Mouse (Mus musculus): Measurements from ENCODE around the gene Fbxl17. TPM values are rescaled to one million over a fixed set of nuclear protein-coding genes. Genes with fewer than 3 reads are reported as not detected.
A peak's percentile ranks its signal among the peaks of the same experiment; 100 is the strongest.

The Fbxl17 gene
- polyA plus RNA-seq, 1 experiment from 2014 or later = 12.0 TPM

- no peak overlapping the region for H3K27ac ChIP-seq
- H3K4me1 ChIP-seq (replicated peaks) = peaks cover 59% of the 10 kb centered on the region
- H3K27me3 ChIP-seq = no peaks in the 10 kb centered on the region
- peak overlapping the region; percentile 71 for H3K4me2 ChIP-seq
- H3K36me3 ChIP-seq = no peaks in the 10 kb centered on the region
- H3K9me3 ChIP-seq = no peaks in the 10 kb centered on the region
- no peak overlapping the region for H3K9ac ChIP-seq
- WGBS = 89% methylated on average over 6 of the region's 6 CpGs
- peak overlapping the region; percentile 92; the same call in 1 of the 2 replicates for H3K4me3 ChIP-seq
- ATAC-seq (ENCODE audit: low FRiP score) = no peak
Measured at GRCm38 (mm10) chr17:63497206-63497731, 2.5 kb downstream of the Fbxl17 start.

GRCm38 (mm10) chr17:63496153-63496552 lies 3.7 kb downstream of the Fbxl17 start:
- H3K4me2 ChIP-seq = peak overlapping the region; percentile 25
- no peak overlapping the region for H3K27ac ChIP-seq
- H3K4me1 ChIP-seq (replicated peaks) = peaks cover 61% of the 10 kb centered on the region
- peak overlapping the region; percentile 35; the same call in 1 of the 2 replicates for H3K9ac ChIP-seq
- no peaks in the 10 kb centered on the region for H3K36me3 ChIP-seq
- 60% methylated on average over 5 of the region's 5 CpGs for WGBS
- no peak for ATAC-seq (ENCODE audit: low FRiP score)
- H3K4me3 ChIP-seq = no peak overlapping the region
- no peaks in the 10 kb centered on the region for H3K27me3 ChIP-seq
- H3K9me3 ChIP-seq = no peaks in the 10 kb centered on the region

DNA sequence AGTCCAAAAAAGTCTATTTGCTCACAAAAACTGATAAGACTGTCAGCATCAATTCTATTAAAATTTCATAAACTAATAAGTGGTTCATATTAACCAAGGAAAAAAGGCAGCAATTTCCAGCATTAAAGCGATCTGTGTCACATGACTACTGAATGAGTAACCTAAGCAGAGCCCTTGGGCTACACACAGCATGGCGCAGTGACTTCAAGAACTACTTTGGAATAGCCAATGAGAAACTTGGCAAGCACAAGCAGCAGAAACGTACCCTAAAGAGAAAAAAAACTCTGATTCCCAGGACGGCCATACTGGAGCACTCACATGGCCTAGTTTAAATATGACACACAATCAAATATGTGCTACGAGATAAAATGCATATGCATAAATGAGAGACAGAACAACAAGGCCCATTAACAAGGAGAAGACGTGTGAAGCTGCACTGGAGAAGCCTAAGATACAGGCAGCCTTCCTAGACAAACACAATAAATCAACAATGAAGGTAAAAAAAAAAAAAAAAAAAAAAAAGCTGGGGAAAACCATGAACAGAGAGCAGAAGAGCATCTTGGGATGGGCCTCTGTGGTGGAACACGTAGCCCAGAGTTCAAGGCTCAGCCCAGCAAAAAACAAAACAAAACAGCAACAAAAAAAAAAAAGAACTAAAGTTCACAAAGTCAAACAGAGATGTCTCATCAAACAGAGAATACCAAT lies 5.8 kb downstream of the Fbxl17 start:
- 55% methylated on average over 7 of the region's 7 CpGs for WGBS
- peaks cover 55% of the 10 kb centered on the region for H3K4me1 ChIP-seq (replicated peaks)
- H3K4me3 ChIP-seq = no peak overlapping the region
- H3K4me2 ChIP-seq = no peak overlapping the region
- H3K27me3 ChIP-seq = no peaks in the 10 kb centered on the region
- H3K27ac ChIP-seq = no peak overlapping the region
- no peak overlapping the region for H3K9ac ChIP-seq
- peaks cover 7% of the 10 kb centered on the region for H3K36me3 ChIP-seq
- ATAC-seq (ENCODE audit: low FRiP score) = no peak
- H3K9me3 ChIP-seq = no peaks in the 10 kb centered on the region

- H3K4me1 ChIP-seq (replicated peaks) = peaks cover 51% of the 10 kb centered on the region
- no peak overlapping the region for H3K4me3 ChIP-seq
- ATAC-seq (ENCODE audit: low FRiP score) = no peak
- no peak overlapping the region for H3K27ac ChIP-seq
- H3K4me2 ChIP-seq = no peak overlapping the region; the same call in 1 of the 2 replicates
- H3K9ac ChIP-seq = no peak overlapping the region
- H3K9me3 ChIP-seq = no peaks in the 10 kb centered on the region
- H3K27me3 ChIP-seq = no peaks in the 10 kb centered on the region
- H3K36me3 ChIP-seq = peaks cover 12% of the 10 kb centered on the region
- 47% methylated on average over 5 of the region's 5 CpGs for WGBS
Measured at GRCm38 (mm10) chr17:63493274-63493673, 6.5 kb downstream of the Fbxl17 start.

GRCm38 (mm10) chr17:63492665-63493273 lies 7.0 kb downstream of the Fbxl17 start:
- no peak overlapping the region; the same call in 1 of the 2 replicates for H3K4me2 ChIP-seq
- no peaks in the 10 kb centered on the region for H3K9me3 ChIP-seq
- no peaks in the 10 kb centered on the region for H3K27me3 ChIP-seq
- no peak overlapping the region for H3K4me3 ChIP-seq
- H3K9ac ChIP-seq = no peak overlapping the region
- 83% methylated on average over 8 of the region's 8 CpGs for WGBS
- no peak overlapping the region for H3K27ac ChIP-seq
- no peak for ATAC-seq (ENCODE audit: low FRiP score)
- peaks cover 46% of the 10 kb centered on the region for H3K4me1 ChIP-seq (replicated peaks)
- H3K36me3 ChIP-seq = peaks cover 12% of the 10 kb centered on the region

GRCm38 (mm10) chr17:63489525-63489924 lies 10.3 kb downstream of the Fbxl17 start:
- H3K9ac ChIP-seq = no peak overlapping the region
- H3K36me3 ChIP-seq = peaks cover 32% of the 10 kb centered on the region
- H3K27me3 ChIP-seq = no peaks in the 10 kb centered on the region
- 0 out of 2 replicates have a peak, but pooled peaks have one; percentile 36 for ATAC-seq (ENCODE audit: low FRiP score)
- H3K27ac ChIP-seq = no peak overlapping the region
- no peaks in the 10 kb centered on the region for H3K9me3 ChIP-seq
- 83% methylated on average over 4 of the region's 4 CpGs for WGBS
- peaks cover 18% of the 10 kb centered on the region for H3K4me1 ChIP-seq (replicated peaks)
- H3K4me2 ChIP-seq = no peak overlapping the region
- H3K4me3 ChIP-seq = no peak overlapping the region

- Histone ChIP-seq H3K9me3 (no peaks in the 10 kb centered on the region), H3K27ac (no peak overlapping the region), H3K36me3 (peaks cover 9% of the 10 kb centered on the region; the same call in 1 of the 2 replicates), H3K4me1 (replicated peaks) (peaks cover 9% of the 10 kb centered on the region), H3K27me3 (no peaks in the 10 kb centered on the region), H3K4me2 (no peak overlapping the region), H3K4me3 (no peak overlapping the region), H3K9ac (no peak overlapping the region)
- ATAC-seq (ENCODE audit: low FRiP score) = 0 out of 2 replicates have a peak, but pooled peaks have one; percentile 63
- WGBS = 6% methylated on average over 6 of the region's 6 CpGs
Measured at GRCm38 (mm10) chr17:63467866-63468265, 32.0 kb downstream of the Fbxl17 start.

- no peak for ATAC-seq (ENCODE audit: low FRiP score)
- H3K4me3 ChIP-seq = no peak overlapping the region
- no peak overlapping the region for H3K4me2 ChIP-seq
- H3K9me3 ChIP-seq = no peaks in the 10 kb centered on the region
- H3K36me3 ChIP-seq = peaks cover 5% of the 10 kb centered on the region; the same call in 1 of the 2 replicates
- H3K27me3 ChIP-seq = no peaks in the 10 kb centered on the region
- no peak overlapping the region for H3K9ac ChIP-seq
- no peak overlapping the region for H3K27ac ChIP-seq
- H3K4me1 ChIP-seq (replicated peaks) = peaks cover 9% of the 10 kb centered on the region
- 74% methylated on average over 1 of the region's 1 CpGs for WGBS
Measured at GRCm38 (mm10) chr17:63465239-63465638, 34.6 kb downstream of the Fbxl17 start.

GRCm38 (mm10) chr17:63462512-63462911 lies 37.3 kb downstream of the Fbxl17 start:
- 85% methylated on average over 7 of the region's 7 CpGs for WGBS
- Histone ChIP-seq H3K4me3 (no peak overlapping the region), H3K4me1 (replicated peaks) (peaks cover 9% of the 10 kb centered on the region), H3K9ac (no peak overlapping the region), H3K36me3 (no peaks in the 10 kb centered on the region; the same call in 1 of the 2 replicates), H3K9me3 (no peaks in the 10 kb centered on the region), H3K27ac (no peak overlapping the region), H3K27me3 (no peaks in the 10 kb centered on the region), H3K4me2 (no peak overlapping the region)
- no peak for ATAC-seq (ENCODE audit: low FRiP score)

- no peak overlapping the region for H3K4me3 ChIP-seq
- ATAC-seq (ENCODE audit: low FRiP score) = no peak
Measured at GRCm38 (mm10) chr17:63459712-63460495, 39.9 kb downstream of the Fbxl17 start.

DNA sequence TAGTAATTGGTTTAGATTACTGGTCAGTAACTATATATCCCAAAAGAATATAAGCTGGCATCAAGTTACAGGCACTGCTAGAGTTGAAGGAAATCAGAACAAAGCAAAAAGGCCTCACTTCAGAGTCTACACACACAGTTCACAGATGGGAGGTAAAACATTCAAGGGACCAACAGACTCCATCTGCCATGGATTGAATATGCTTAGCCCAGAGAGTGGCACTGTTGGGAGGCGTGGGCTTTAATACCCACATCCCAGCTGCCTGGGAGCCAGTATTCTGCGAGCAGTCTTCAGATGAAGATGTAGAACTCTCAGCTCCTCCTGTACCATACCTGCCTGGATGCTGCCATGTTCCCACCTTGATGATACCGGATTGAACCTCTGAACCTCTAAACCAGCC lies 41.8 kb downstream of the Fbxl17 start:
- H3K4me1 ChIP-seq (replicated peaks) = no peaks in the 10 kb centered on the region; the same call in 1 of the 2 replicates
- no peak overlapping the region for H3K4me2 ChIP-seq
- ATAC-seq (ENCODE audit: low FRiP score) = no peak
- H3K27me3 ChIP-seq = no peaks in the 10 kb centered on the region
- H3K4me3 ChIP-seq = no peak overlapping the region
- peaks cover 2% of the 10 kb centered on the region; the same call in 1 of the 2 replicates for H3K36me3 ChIP-seq
- WGBS = 88% methylated on average over 3 of the region's 3 CpGs
- H3K9me3 ChIP-seq = no peaks in the 10 kb centered on the region
- H3K9ac ChIP-seq = no peak overlapping the region
- H3K27ac ChIP-seq = no peak overlapping the region

More at GRCm38 (mm10) chr17:63459712-63460495, 39.9 kb downstream of the Fbxl17 start:
- H3K36me3 ChIP-seq = peaks cover 2% of the 10 kb centered on the region; the same call in 1 of the 2 replicates
- 35% methylated on average over 9 of the region's 9 CpGs for WGBS
- no peaks in the 10 kb centered on the region for H3K9me3 ChIP-seq
- H3K4me1 ChIP-seq (replicated peaks) = no peaks in the 10 kb centered on the region; the same call in 1 of the 2 replicates
- H3K4me2 ChIP-seq = no peak overlapping the region
- no peak overlapping the region for H3K9ac ChIP-seq
- no peaks in the 10 kb centered on the region for H3K27me3 ChIP-seq
- no peak overlapping the region for H3K27ac ChIP-seq

Measured in hindbrain, embryonic 13.5 days (tissue).